Mouse (Mus musculus) liver (tissue): Measurements from ENCODE around the gene Asb16.

Experiments
- DNase-seq: peaks from one replicate; pipeline ENCODE4 v3.0.0-alpha.2; 2020; ENCODE audit warnings: mixed read lengths

Asb16 gene

DNA sequence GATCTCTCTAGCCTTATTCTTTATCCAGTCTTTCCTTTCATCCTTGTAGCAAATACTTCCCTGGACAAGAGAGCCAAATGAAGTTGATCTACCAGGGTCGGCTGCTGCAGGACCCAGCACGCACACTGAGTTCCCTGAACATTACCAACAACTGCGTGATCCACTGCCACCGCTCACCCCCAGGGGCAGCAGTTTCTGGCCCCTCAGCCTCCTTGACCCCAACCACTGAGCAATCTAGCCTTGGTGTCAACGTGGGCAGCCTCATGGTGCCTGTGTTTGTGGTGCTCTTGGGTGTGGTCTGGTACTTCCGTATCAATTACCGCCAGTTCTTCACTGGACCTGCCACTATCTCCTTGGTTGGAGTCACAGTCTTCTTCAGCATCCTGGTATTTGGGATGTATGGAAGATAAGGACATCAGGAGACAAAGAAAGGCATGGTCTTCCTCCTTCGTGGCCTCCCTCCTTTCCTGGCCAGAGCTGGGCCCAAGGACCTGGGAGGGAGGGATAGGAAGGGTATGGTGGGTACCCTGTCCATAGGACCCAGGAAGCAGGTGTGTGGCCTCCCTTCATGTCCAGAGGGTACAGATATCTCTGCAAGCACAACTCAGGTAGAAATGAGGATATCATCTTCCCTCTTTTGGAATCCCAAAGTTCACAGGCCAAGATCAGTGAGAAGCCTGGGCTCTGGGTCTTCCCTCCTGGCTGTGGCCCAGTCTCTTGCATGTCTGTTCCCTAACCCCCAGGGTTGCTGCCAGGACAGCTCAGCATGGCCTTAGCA is 19.7 kb downstream of the Asb16 start:
- DNase-seq, result no peak

GRCm38 (mm10) chr11:102288913-102289312 is 20.4 kb downstream of the Asb16 start:
- DNase-seq, result no peak

GRCm38 (mm10) chr11:102289511-102290100 is 21.1 kb downstream of the Asb16 start:
- no peak for DNase-seq

DNA sequence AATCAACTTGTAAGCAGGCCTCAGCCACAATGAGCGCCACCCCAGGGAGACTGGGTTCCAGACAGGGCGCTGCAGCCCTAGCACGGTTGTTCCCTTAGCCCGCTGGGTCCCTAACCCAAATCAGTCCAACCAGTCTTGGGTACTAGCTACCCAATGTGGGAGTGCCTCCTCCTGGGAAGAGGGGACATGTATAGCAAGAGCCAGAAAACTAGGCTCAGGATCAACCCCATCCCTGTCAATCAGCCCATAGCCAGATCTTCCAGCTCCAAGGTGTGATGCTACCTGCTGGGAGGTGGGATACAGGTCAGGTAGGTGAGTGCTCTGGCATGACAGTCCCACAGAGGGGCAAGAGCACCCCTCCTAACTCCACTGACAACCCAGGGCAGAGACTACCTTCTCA is 21.6 kb downstream of the Asb16 start:
- DNase-seq, result no peak

DNA sequence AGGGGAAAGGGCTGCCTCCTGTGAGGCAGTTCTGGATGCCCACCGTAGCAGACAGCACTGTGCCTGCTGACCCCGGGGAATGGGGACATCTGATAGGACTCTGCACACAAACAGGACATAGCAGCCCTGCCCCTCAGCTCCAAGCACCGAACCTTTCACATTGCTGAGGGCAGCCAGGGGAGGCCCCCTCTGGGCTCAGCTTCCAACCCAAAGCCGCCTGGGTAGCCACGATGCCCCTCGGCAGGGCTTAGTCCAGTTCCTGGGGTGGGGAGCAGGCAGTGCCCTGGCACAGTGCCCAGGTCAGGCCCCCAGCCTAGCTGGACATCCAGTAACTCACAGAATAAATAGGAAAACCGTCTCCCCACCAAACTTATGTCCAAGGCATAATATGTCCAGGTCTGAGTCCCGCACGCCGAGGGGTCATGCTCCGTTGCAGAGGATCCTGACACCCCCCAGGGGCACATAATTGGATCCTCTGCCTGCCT is 22.6 kb downstream of the Asb16 start:
- no peak for DNase-seq

DNA sequence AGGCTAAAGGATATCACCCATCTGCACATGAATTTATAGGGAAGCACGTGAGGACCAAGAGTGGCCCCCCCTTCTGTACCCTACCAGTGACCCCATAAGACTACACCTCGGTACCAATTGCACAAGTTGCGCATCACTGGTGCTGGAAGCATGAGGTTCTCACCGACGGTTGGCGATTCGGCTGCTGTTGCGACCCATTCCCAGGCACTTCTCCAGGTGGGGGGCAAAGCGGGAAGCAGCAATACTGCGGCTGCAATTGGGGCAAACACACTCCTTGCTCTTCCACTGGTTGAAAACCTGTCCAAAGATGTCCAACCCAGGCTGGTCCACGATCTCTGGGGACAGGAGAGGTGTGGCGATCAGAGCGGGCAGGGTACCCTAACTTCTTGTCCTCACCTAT is 25.4 kb downstream of the Asb16 start:
- DNase-seq, result no peak

DNA sequence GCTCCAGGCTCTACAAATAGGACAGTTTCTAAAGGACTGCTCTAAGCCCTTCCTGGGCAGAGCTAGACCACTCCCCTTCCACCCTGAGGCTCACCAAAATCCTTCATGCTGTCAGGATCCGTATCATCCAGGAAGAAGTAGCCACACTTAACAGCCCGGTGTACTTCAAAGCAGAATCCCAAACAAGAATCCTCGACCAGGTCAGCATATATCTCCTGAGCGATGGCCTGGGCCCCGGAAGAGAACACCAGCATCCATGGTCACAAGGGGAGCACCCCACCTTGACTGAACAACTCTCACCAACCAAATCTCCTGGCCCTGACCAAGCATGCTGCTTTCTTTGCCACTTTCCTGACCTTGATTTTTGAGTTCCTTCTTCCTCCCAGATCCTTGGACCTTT is 25.9 kb downstream of the Asb16 start:
- no peak for DNase-seq

DNA sequence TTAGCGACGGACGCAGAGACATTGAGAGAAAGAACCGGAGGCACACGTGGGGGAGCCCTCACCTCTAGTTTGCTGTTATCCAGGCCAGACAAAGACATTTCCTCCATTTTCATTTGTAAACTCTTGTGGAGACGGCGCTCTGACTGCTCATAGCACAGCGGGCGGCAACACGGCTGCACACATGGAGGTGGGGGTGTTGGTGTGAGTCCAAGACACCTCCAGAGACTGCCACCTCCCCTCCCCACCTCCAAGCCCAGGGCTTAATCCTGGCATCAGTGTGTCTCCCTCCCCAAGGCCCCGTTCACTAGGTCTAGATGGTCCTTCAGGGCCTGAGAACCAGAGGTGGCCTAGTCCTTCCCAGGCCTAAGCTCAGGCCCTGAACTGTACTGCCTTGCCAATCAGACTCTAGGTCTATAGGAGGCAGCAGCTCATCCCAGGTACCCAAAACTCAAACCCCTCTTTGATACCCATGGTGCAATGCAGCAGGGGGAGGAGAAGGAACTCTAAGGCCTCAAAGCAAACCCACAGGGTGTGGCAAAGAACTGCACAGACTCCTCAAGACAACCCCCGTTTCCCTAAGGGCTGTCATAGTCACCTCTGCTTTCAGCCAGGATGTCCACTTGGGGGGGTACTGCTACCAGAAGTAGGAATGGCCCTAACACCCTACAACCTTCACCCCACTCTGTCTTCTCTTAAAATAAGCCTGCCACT is 26.5 kb downstream of the Asb16 start:
- DNase-seq, result peak; percentile 46

GRCm38 (mm10) chr11:102295598-102296471 is 27.3 kb downstream of the Asb16 start:
- peak; percentile 82 for DNase-seq

DNA sequence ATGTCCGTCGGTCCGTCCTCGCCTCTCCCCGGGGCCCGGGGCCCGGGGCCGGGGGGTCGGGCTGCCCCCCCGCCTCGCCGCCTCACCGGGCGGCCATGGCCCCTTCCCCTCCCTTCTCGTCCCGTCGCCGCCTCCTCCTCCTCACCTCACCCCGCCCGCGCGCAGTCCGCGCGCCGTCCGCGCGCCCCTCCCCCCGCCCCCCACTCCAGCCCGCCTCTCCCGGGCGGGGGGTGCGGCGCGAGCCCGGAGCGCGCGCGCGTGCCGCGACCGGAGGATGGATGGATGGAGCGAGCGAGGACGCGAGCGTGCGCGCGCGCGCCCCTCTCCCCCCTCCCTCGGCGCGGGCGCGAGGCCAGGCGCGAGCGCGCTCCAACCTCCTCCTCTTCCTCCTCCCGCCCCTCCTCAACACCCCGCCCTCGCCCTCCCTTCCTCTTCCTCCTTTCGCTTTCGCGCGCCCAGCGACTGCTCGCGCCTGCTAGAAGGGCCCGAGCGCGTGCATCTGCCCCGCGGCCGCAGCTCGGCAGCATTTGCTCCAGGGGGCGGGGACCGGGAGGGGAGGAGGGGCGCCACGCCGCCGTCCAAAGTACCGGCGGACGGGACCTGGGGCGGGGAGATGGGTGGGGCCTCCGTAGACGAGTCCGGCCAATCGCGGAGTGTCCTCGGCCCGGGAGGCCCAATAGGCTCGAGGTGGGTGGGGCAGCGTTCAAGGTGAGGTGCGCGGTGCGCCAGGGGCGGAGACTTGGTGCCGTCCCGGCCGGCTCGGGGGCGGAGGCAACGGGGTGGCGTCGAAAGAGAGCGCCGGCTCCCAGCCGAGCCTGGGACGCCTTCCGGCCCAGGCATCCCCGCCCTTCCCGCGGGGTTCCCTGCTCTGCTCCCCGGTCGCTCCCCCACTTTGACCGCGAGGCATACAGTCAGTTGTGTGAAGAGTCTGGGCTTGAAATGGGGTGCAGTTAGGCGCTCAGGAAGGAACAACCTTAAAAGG is 28.2 kb downstream of the Asb16 start, which contains the start of gene Atxn7l3:
Gene Atxn7l3, minus strand, starts transcription at position 141 of the 982 bp plus-strand sequence.
- DNase-seq, result peak; percentile 100

DNA sequence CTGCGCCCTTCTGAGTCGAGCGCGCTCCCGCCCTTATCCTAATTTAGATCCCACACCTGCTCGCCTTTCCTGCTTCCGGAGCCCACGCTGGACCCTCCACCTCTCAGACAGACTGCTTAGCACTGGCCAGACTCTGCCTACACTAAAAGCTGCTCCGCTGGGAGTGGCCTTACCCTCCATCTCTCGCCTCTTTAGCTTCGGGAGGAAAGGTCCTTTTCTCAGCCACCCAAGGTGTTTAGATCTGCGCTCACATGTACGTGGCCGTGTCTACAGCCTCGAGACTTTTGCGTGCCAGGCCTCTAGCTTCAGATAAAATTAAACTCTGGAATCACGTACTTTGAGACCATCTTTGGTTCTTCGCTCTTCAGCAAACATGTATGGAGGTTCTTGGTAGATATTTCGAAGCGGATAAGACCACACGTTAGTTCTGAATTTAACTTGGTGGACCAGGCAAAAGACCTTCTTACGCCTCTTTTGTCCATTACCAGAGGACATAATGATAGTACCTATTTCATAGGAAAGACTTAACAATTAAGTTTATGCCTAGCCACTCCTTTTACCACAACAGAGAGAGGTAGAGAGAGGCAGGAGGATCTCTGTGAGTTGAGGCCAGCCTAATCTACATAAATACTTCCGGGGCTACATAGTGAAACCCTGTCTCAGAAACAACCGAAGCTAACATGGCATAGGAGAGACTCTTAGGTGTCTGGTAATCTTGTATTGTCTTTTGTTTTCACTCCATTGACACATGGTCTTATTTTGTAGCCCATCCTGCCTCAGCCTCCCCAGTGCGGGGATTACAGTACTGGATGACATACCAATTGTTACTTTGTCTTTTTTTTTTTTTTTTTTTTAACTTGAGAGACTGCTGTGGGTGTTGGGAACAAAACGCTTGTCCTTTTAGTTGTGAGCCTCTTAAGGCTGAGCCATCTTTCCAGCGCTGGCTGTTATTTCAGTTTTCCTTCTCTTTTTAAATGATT is 29.3 kb downstream of the Asb16 start:
- no peak for DNase-seq

GRCm38 (mm10) chr11:102299839-102300238 is 31.3 kb downstream of the Asb16 start:
- DNase-seq, result peak; percentile 82

- no peak for DNase-seq
Observed at GRCm38 (mm10) chr11:102304141-102304540, 35.6 kb downstream of the Asb16 start.

- no peak for DNase-seq
Observed at GRCm38 (mm10) chr11:102305359-102305758, 36.8 kb downstream of the Asb16 start.

DNA sequence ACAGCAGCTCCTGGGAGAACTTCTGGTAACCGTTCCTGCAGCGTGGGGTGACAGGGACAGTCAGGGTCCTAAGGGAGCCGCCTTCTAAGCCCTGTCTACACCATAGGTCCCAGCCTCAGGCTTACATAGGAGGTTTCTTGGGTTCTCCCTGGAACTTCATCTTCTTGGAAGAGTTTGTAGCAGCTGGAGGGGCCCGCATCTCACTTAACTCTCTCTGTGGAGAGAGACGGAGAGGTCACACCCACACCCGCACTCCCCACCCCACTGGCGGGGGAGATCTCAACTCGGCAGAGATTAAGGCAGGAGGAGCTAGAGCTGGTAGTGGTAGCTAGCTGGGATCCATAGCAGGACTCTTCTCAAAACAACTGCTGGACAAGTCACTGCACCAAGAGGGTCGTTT is 39.6 kb downstream of the Asb16 start:
- DNase-seq, result no peak

GRCm38 (mm10) chr11:102308979-102309378 is 40.4 kb downstream of the Asb16 start:
- DNase-seq, result peak; percentile 99

- DNase-seq, result no peak
Observed at GRCm38 (mm10) chr11:102309821-102310617, 41.5 kb downstream of the Asb16 start.

DNA sequence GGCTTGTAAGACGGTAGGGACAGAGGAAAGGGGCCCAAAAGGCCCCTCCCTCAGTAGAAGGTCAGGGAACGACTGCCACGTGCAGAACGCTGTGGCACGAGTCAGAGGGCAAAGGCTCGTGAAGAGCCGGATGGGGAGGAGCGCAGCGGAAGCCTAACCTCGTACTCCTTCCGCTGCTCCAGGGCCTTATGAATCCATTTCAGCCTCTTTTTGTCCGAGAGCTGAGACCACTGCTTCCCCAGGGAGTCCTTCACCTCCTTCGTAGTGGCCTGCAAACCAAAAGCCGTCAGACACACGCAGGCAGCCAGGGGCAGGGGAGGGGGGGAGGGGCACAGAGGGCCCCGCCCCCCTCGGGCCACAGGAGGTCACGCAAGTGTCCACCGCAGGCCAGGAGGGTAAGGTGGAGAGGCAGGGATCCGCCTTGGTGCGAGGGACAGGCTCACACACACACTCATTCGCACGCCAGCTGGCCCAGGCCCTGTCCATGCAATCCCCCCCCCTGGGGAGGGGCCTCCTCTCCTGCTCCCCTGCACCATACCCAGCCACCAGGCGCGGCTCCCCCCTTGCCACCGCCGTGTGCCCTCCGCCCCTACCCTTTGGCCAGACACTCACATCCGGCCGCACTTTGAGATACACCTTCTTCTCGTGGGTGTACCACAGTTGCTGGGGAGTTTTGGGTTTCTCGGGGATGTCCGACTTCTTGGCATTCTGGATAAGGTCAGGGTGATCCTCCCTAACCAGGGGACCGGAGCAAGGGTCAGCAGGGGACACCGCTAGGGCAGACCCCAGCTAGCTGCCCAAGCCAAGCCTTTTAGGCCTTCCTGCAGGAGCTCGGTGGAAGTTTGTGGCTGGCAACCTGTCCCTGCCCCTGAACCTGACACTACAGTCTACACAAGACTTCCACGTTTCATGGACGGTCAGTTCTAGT is 42.5 kb downstream of the Asb16 start:
- peak; percentile 41 for DNase-seq
